Comparison of ENCODE assay signal across 8 mouse cellular contexts in genomic region chr7:63896968-63897468, GRCm38 (mm10). TPM values are rescaled to one million over a fixed set of nuclear protein-coding genes. Genes with fewer than 3 reads are reported as not detected.
DNase-seq lines count a peak whose midpoint lies in the region; ATAC-seq and TF ChIP-seq lines count a peak whose summit lies in the region.

No protein-coding gene starts in this region.

- peak overlapping the region; percentile 48 for H3K9ac ChIP-seq in embryonic facial prominence, embryonic 11.5 days (replicated peaks; ENCODE audit: low read length)
- peak overlapping the region; percentile 52 for H3K9ac ChIP-seq in intestine, postnatal 0 days (ENCODE audit: low read depth, low read length)
- H3K9ac ChIP-seq in midbrain, embryonic 11.5 days (ENCODE audit: low read length), result peak overlapping the region; percentile 58; the same call in 1 of the 2 replicates

- ATAC-seq in embryonic facial prominence, embryonic 11.5 days (replicated peaks; ENCODE audit: insufficient number of reproducible peaks, low FRiP score, low TSS enrichment, low read depth), result peak; percentile 85
- ATAC-seq in intestine, postnatal 0 days, result peak; percentile 99
- ATAC-seq in midbrain, embryonic 11.5 days (ENCODE audit: low FRiP score), result peak; percentile 82

- H3K27me3 ChIP-seq in embryonic facial prominence, embryonic 11.5 days (ENCODE audit: control insufficient read depth, insufficient read depth, low read length), result no peaks in the 10 kb centered on the region
- H3K27me3 ChIP-seq in intestine, postnatal 0 days (replicated peaks; ENCODE audit: control insufficient read depth, insufficient read depth, low read length), result no peaks in the 10 kb centered on the region
- H3K27me3 ChIP-seq in midbrain, embryonic 11.5 days (ENCODE audit: control insufficient read depth, insufficient read depth, low read length), result no peaks in the 10 kb centered on the region

- peak overlapping the region; percentile 67 for H3K4me2 ChIP-seq in embryonic facial prominence, embryonic 11.5 days (ENCODE audit: low read depth, low read length)
- H3K4me2 ChIP-seq in intestine, postnatal 0 days (replicated peaks; ENCODE audit: low read depth), result peak overlapping the region; percentile 71
- H3K4me2 ChIP-seq in midbrain, embryonic 11.5 days, result peak overlapping the region; percentile 53

- DNase-seq in adrenal gland, postnatal 14 days, result peak; percentile 96
- DNase-seq in embryonic facial prominence, embryonic 11.5 days (ENCODE audit: low spot score), result peak; percentile 85
- DNase-seq in gonadal fat pad, adult 2 months (ENCODE audit: low read depth), result peak; percentile 79
- DNase-seq in left cerebral cortex, postnatal 4 days, result peak; percentile 90
- DNase-seq in midbrain, embryonic 11.5 days (ENCODE audit: low spot score, missing footprints), result peak; percentile 94
- peak; percentile 78 for DNase-seq in right cerebral cortex, postnatal 4 days
- peak; percentile 89 for DNase-seq in yolk sac, embryonic 10.5 days (ENCODE audit: low spot score)

- no peak overlapping the region for H3K27ac ChIP-seq in embryonic facial prominence, embryonic 11.5 days (replicated peaks; ENCODE audit: low read depth, low read length)
- peak overlapping the region; percentile 92 for H3K27ac ChIP-seq in intestine, postnatal 0 days (ENCODE audit: low read depth, low read length)
- no peak overlapping the region for H3K27ac ChIP-seq in midbrain, embryonic 11.5 days (ENCODE audit: low read depth, low read length)

- peak overlapping the region; percentile 22 for H3K4me3 ChIP-seq in embryonic facial prominence, embryonic 11.5 days (ENCODE audit: low read depth, low read length)
- H3K4me3 ChIP-seq in intestine, postnatal 0 days (ENCODE audit: low read depth, low read length), result peak overlapping the region; percentile 30
- peak overlapping the region; percentile 20 for H3K4me3 ChIP-seq in midbrain, embryonic 11.5 days (ENCODE audit: low read depth, low read length)

- H3K4me1 ChIP-seq in embryonic facial prominence, embryonic 11.5 days (ENCODE audit: control insufficient read depth, insufficient read depth, low read length), result no peaks in the 10 kb centered on the region
- H3K4me1 ChIP-seq in intestine, postnatal 0 days (replicated peaks; ENCODE audit: control insufficient read depth, insufficient read depth, low read length), result peaks cover 15% of the 10 kb centered on the region
- H3K4me1 ChIP-seq in midbrain, embryonic 11.5 days (ENCODE audit: control insufficient read depth, insufficient read depth, low read length), result peaks cover 14% of the 10 kb centered on the region

- peak; percentile 83 for TF ChIP-seq CTCF in intestine, postnatal 0 days (IDR thresholded peaks at IDR 0.05; ENCODE audit: low read depth)

- intact Hi-C loops in left cerebral cortex, postnatal 4 days (cut with DNase I), result no loop called here

- WGBS in embryonic facial prominence, embryonic 11.5 days, result under 1% methylated on average over 22 of the region's 22 CpGs
- under 1% methylated on average over 21 of the region's 22 CpGs for WGBS in intestine, postnatal 0 days
- WGBS in midbrain, embryonic 11.5 days, result 2% methylated on average over 22 of the region's 22 CpGs

- no peaks in the 10 kb centered on the region for H3K36me3 ChIP-seq in embryonic facial prominence, embryonic 11.5 days (replicated peaks; ENCODE audit: control insufficient read depth, insufficient read depth, low read depth, low read length)
- no peaks in the 10 kb centered on the region for H3K36me3 ChIP-seq in intestine, postnatal 0 days (ENCODE audit: control insufficient read depth, insufficient read depth)
- no peaks in the 10 kb centered on the region for H3K36me3 ChIP-seq in midbrain, embryonic 11.5 days (ENCODE audit: control insufficient read depth, insufficient read depth, low read length)

- no peaks in the 10 kb centered on the region for H3K9me3 ChIP-seq in embryonic facial prominence, embryonic 11.5 days (replicated peaks; ENCODE audit: control insufficient read depth, low read length)
- no peaks in the 10 kb centered on the region for H3K9me3 ChIP-seq in intestine, postnatal 0 days (ENCODE audit: control insufficient read depth)
- H3K9me3 ChIP-seq in midbrain, embryonic 11.5 days (ENCODE audit: control insufficient read depth, low read length), result no peaks in the 10 kb centered on the region

RNA-seq across cellular contexts. Expression of gene E030018B13Rik, which starts 19.6 kb away (rescaled TPM):
- total RNA-seq in adrenal gland, postnatal 14 days (2021), result not detected in 2 replicates
- polyA plus RNA-seq in embryonic facial prominence, embryonic 11.5 days (2014; fragmentation: Nextera tagmentation; extraction: Ambion mirVana), result not detected in 2 replicates
- polyA plus RNA-seq in gonadal fat pad, adult 2 months (2012; rRNA removed), result 0.11 TPM in 1 of 2 replicates, not detected in the other
- polyA plus RNA-seq in intestine, postnatal 0 days (2015; fragmentation: Nextera tagmentation; extraction: Ambion mirVana), result not detected in 2 replicates
- not detected for total RNA-seq in left cerebral cortex, postnatal 4 days (2021)
- polyA plus RNA-seq in midbrain, embryonic 11.5 days (2014; fragmentation: Nextera tagmentation; extraction: Ambion mirVana), result 0.14 TPM in 1 of 2 replicates, not detected in the other

RNA-seq across cellular contexts. Expression of gene Klf13, which starts 41.7 kb away (rescaled TPM):
- 85.8 and 102 TPM in 2 replicates for total RNA-seq in adrenal gland, postnatal 14 days (2021)
- 19.9 and 20.3 TPM in 2 replicates for polyA plus RNA-seq in embryonic facial prominence, embryonic 11.5 days (2014; fragmentation: Nextera tagmentation; extraction: Ambion mirVana)
- 30.1 and 39.0 TPM in 2 replicates for polyA plus RNA-seq in gonadal fat pad, adult 2 months (2012; rRNA removed)
- 19.3 and 24.5 TPM in 2 replicates for polyA plus RNA-seq in intestine, postnatal 0 days (2015; fragmentation: Nextera tagmentation; extraction: Ambion mirVana)
- 10 to 100 TPM; 72.3 to 73.5 TPM for total RNA-seq in left cerebral cortex, postnatal 4 days (2021)
- 31.5 and 32.0 TPM in 2 replicates for polyA plus RNA-seq in midbrain, embryonic 11.5 days (2014; fragmentation: Nextera tagmentation; extraction: Ambion mirVana)
